Mouse (Mus musculus) lung, embryonic 16.5 days (tissue): Measurements from ENCODE around the gene Tapbp. TPM values are rescaled to one million over a fixed set of nuclear protein-coding genes. Genes with fewer than 3 reads are reported as not detected.
"Not testable (repeated sequence)": the region's sequence is repeated elsewhere in the genome, so short reads cannot be mapped to it uniquely, and the experiment has no call there.

Experiments used
- ATAC-seq: fragments of 200-750 bp; cut with Nextera tagmentation; 2 replicates; pipeline ENCODE4 v1.8.0; 2017; ENCODE audit warnings: low read depth, mild to moderate bottlenecking, moderate library complexity
- H3K27ac ChIP-seq: fragments of 300-500 bp; sonication (generic); 2 replicates; pipeline ENCODE4 v1.5.1; 2014; ENCODE audit warnings: mild to moderate bottlenecking, control low read depth, low read length
- H3K27me3 ChIP-seq: fragments of 300-500 bp; sonication (generic); 2 replicates; pipeline ENCODE4 v1.6.1; 2014; ENCODE audit warnings: low read depth, low read length, mixed read lengths; ENCODE audit not compliant: control insufficient read depth, insufficient read depth
- H3K36me3 ChIP-seq: fragments of 300-500 bp; sonication (generic); 2 replicates; pipeline ENCODE4 v1.6.1; 2014; ENCODE audit warnings: low read length; ENCODE audit not compliant: control insufficient read depth, insufficient read depth
- H3K4me1 ChIP-seq: fragments of 300-500 bp; sonication (generic); replicated peaks from 2 replicates; pipeline ENCODE4 v1.6.1; 2014; ENCODE audit warnings: low read length, mixed read lengths; ENCODE audit not compliant: control insufficient read depth, insufficient read depth
- H3K4me2 ChIP-seq: fragments of 300-500 bp; sonication (generic); 2 replicates; pipeline ENCODE4 v1.6.1; 2014; ENCODE audit warnings: low read depth, low read length, control low read depth
- H3K4me3 ChIP-seq: fragments of 300-500 bp; sonication (generic); 2 replicates; pipeline ENCODE4 v1.5.1; 2014; ENCODE audit warnings: mild to moderate bottlenecking, low read length, control low read depth
- H3K9ac ChIP-seq: fragments of 300-500 bp; sonication (generic); 2 replicates; pipeline ENCODE4 v1.6.1; 2014; ENCODE audit warnings: low read length, control low read depth
- H3K9me3 ChIP-seq: fragments of 300-500 bp; sonication (generic); 2 replicates; pipeline ENCODE4 v1.6.1; 2016; ENCODE audit warnings: low read length; ENCODE audit not compliant: control insufficient read depth
- WGBS: fragments of 180-500 bp; shearing (Covaris S2); extraction: QIAGEN DNeasy Blood & Tissue Kit; methylation state at CpG from one replicate; pipeline ENCODE4 v1.1.7; 2014; 5-methylcytosine and 5-hydroxymethylcytosine counted together
- polyA plus RNA-seq: library from polyadenylated mRNA; unstranded; fragments of >200 nt; fragmentation: Nextera tagmentation; extraction: Ambion mirVana; gene quantifications from 2 replicates; pipeline ENCODE4 v1.2.1, GENCODE M21; 2015

Tapbp gene
- polyA plus RNA-seq = 57.7 and 70.8 TPM in 2 replicates

DNA sequence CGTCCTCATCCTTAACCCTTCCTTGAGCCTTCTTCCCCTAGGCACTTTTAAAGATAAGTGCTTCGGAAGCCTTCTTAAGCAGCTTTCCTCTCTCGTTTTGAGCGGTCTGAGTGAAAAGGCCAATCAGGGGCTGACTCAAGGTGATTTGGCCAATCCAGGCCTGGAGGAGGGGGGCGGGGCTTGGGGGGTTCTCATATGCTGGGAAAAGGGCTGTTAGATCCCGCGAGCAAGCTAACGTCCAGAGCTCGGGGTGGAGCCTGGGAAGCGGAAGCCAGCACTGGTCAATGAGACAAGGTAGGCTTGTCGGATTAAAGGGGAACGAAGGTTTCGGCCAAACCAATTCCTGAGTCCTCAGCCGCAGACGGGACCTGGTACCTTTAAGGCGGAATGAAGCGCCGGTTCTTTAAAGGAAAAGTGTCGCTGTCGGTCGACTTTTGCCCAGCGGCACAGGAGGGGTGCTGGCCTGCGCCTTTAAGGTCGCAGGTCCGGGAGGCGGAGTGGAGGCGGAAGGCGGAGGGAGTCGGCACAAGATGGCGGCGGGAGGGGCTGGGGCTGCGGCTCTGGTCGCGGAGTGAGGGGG, at the start of gene Tapbp, which contains the start of gene Zbtb22:
Gene Tapbp (plus strand): TSS at position 229 of the 580 bp plus-strand sequence.
Gene Zbtb22 (plus strand): TSS at position 234 of the 580 bp plus-strand sequence.
- Histone ChIP-seq H3K4me2 (peak within 1 kb of the TSS; percentile 73), H3K27me3 (no peaks in the 10 kb centered on the region), H3K36me3 (peaks cover 39% of the 10 kb centered on the region), H3K27ac (peak within 1 kb of the TSS; percentile 85), H3K4me1 (peaks cover 24% of the 10 kb centered on the region), H3K9me3 (no peaks in the 10 kb centered on the region), H3K4me3 (peak within 1 kb of the TSS; percentile 65), H3K9ac (peak within 1 kb of the TSS; percentile 70)
- peak; percentile 92 for ATAC-seq
- 1% methylated on average over 31 of the region's 34 CpGs for WGBS

DNA sequence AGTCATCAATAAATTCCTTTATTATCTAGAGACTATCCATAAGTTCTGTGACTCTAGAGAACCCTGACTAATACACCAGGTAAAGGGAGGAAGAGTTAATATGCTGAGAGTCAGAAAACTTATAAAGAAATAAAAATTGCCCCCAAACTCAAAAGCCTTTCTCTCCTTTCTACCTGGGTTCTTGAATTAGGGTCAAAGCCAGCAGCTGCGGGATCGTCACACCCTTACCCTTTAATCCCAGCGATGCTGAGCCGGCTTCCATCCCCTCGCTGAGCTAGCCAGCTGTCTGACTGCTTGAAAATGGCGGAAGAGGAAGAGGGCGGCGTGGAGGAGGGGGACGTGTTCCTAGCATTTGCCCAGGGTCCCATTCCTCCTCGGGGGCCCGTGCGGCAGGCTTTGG, 42.2 kb upstream of the Tapbp start, which contains the start of gene Gm7029:
Gene Gm7029 (plus strand): TSS at position 301 of the 400 bp plus-strand sequence.
- no CpG with 5 or more reads among the region's 12 CpGs for WGBS
- H3K27me3 ChIP-seq, H3K9me3 ChIP-seq, H3K27ac ChIP-seq, H3K4me3 ChIP-seq, ATAC-seq, H3K4me2 ChIP-seq, H3K9ac ChIP-seq, H3K4me1 ChIP-seq: not testable (repeated sequence)
- H3K36me3 ChIP-seq = peaks cover 17% of the 10 kb centered on the region

DNA sequence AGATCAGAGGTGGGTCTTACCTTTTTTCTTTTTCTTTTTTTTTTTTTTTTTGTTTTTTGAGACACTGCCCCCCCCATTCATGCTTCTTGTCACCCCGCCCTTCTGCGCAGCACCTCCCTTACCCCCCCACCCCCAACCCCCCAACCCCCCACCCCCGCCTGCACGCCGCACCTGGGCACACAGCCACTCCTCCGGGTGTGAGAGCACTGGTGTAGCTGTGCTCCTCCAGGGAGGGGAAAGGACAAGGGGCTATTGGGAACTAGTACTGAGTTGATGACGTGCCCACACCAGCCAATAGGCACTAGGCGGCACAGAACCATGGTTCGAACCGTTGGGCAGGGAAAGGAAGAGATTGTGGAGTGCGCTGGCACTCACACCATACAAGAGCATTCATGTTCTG, 41.3 kb upstream of the Tapbp start:
- H3K27me3 ChIP-seq = no peaks in the 10 kb centered on the region
- H3K36me3 ChIP-seq = peaks cover 21% of the 10 kb centered on the region
- 82% methylated on average over 11 of the region's 11 CpGs for WGBS
- H3K9me3 ChIP-seq = no peaks in the 10 kb centered on the region
- H3K4me1 ChIP-seq = no peaks in the 10 kb centered on the region
- H3K4me2 ChIP-seq = no peak overlapping the region
- no peak overlapping the region for H3K27ac ChIP-seq
- H3K4me3 ChIP-seq = no peak overlapping the region
- no peak overlapping the region for H3K9ac ChIP-seq
- ATAC-seq = no peak

DNA sequence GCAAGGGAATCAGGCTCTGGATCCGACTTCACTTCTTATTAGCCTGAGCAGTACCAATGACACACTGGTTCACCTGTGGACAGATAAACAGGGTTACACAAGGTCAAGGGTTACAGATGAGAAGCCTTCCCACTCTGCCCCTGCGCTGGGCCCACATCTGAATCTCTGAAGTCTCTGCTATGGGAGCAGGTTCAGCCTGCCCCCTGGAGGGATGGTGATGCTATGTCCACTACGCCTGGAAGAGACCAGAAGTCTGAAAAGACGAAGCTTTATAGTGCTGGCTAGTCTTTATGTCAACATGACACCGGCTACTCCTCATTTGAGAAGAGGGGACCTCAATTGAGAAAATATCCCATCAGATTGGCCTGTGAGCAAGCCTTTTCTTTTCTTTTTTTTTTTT, 39.9 kb upstream of the Tapbp start:
- H3K4me3 ChIP-seq, H3K9me3 ChIP-seq, H3K9ac ChIP-seq, H3K27ac ChIP-seq, H3K27me3 ChIP-seq, H3K4me1 ChIP-seq, H3K4me2 ChIP-seq: not testable (repeated sequence)
- peaks cover 26% of the 10 kb centered on the region for H3K36me3 ChIP-seq
- ATAC-seq = 0 out of 2 replicates have a peak, but pooled peaks have one; percentile 38
- WGBS = 80% methylated on average over 5 of the region's 5 CpGs

DNA sequence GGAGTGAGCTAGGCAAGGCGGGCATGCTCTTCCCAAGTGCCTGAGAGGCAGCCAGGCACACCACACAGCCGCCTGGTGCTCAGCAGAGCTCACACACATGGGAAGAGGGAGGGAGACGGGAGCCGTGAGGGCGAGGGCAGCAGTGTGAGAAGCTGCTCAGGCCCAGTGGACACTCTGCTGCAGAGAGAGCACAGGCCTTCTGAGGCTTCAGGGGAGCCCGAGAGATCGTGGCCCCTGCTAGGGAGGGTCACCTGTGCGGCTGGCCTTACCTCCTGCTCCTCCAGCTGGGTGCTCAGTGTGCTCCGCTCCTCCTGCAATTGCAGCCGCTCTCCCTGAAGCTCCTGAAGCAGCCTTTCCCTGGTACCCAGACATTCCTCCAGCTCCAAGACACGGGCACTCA, 31.4 kb upstream of the Tapbp start:
- not testable (repeated sequence) for H3K4me3 ChIP-seq, H3K27me3 ChIP-seq, H3K27ac ChIP-seq, H3K4me1 ChIP-seq, ATAC-seq, H3K4me2 ChIP-seq, H3K9me3 ChIP-seq, H3K9ac ChIP-seq
- 94% methylated on average over 8 of the region's 11 CpGs for WGBS
- peaks cover 21% of the 10 kb centered on the region for H3K36me3 ChIP-seq

DNA sequence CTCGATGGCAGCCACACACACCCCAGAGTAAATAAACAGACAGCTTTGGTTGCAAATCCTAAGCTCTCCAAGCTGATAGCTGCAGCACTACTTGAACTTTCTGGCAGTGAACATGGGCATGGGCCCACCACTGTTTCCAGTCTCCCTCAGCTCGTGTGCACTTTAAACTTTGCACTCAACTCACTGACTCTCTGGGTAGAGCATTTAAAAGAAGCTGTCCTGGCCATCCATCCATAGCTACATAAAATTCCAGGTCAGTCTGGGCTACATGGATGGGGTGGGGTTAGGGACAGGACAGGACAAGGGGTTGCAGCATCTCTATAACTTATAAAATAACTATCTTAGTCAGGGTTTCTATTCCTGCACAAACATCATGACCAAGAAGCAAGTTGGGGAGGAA, 27.9 kb upstream of the Tapbp start:
- H3K4me1 ChIP-seq, H3K27ac ChIP-seq, ATAC-seq, H3K4me2 ChIP-seq, H3K4me3 ChIP-seq, H3K27me3 ChIP-seq, H3K9me3 ChIP-seq, H3K9ac ChIP-seq: not testable (repeated sequence)
- H3K36me3 ChIP-seq = peaks cover 12% of the 10 kb centered on the region
- WGBS = 26% methylated on average over 2 of the region's 2 CpGs

DNA sequence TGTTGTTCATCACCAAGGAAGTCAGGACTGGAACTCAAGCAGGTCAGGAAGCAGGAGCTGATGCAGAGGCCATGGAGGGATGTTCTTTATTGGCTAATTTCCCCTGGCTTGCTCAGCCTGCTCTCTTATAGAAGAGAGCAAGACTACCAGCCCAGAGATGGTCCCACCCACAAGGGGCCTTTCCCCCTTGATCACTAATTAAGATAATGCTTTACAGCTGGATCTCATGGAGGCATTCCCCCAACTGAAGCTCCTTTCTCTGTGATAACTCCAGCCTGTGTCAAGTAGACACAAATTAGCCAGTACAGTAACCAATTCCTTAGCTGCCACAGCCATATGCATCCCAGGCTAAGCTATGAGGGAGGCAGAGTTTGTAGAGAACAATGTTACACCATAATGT, 27.5 kb upstream of the Tapbp start:
- not testable (repeated sequence) for ATAC-seq, H3K27ac ChIP-seq, H3K9ac ChIP-seq, H3K4me1 ChIP-seq, H3K4me2 ChIP-seq, H3K9me3 ChIP-seq, H3K27me3 ChIP-seq, H3K4me3 ChIP-seq
- peaks cover 12% of the 10 kb centered on the region for H3K36me3 ChIP-seq

DNA sequence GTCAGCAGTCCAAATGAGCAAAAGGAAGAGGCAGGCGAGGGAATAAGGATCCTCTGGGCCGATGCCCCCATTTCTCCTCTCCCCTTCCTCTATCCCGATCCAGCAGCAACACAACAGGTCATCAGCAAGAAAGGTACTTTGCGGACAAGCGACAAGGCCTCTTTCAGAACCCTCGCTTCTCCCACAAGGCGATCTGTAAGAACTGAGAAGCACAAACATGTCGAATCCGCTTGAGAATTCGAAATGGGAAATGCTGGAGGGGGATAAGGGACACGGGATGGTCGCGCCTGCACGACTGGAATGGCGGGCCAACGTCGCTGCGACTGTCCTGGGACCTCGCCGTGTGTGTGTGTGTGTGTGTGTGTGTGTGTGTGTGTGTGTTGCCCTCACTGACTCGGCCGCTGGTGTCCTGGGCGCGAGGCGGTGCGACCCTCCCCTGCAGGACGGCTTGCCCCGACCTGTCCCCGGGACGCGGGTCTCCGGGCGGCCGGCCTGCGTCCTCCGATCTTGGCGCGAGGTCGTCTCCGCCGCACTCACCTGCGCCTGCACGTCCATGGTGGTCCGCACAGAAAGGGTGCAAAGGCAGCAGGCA, 25.7 kb upstream of the Tapbp start:
- H3K4me3 ChIP-seq = peak overlapping the region; percentile 65
- H3K4me2 ChIP-seq = peak overlapping the region; percentile 51
- H3K27me3 ChIP-seq, H3K36me3 ChIP-seq, H3K9me3 ChIP-seq, H3K4me1 ChIP-seq: not testable (repeated sequence)
- H3K9ac ChIP-seq = peak overlapping the region; percentile 70
- ATAC-seq = peak; percentile 26
- peak overlapping the region; percentile 51 for H3K27ac ChIP-seq
- WGBS = 0% methylated on average over 41 of the region's 44 CpGs

DNA sequence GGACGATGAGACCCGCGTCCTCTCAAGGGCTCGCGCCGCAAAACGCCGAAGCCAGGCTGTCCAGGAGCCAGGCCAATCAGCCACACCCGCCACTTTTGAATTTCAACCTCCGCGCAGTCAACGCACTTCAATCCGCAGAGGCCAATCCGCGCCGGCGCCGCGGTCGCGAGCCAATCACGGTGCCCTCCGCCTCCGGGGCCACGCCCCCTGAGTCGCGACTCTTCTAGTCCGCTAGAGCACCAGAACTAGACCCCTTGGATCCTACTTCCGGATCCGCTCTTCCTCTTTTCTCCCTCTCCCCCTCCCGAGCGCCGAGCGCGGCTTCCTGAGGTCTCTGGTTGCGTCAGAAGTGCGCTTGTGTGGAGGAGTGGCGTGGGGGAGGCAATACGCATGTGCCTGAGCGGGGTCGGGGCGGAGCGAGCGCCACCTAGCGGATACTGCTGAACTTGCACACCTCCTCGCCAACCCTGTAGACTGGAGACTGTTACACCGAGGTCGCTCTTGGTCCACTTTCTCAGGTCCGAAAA, 25.1 kb upstream of the Tapbp start, which contains the start of gene Kifc1:
Gene Kifc1 (minus strand): TSS at position 129 of the 527 bp plus-strand sequence.
- H3K9ac ChIP-seq = peak within 1 kb of the TSS; percentile 70
- peaks cover 9% of the 10 kb centered on the region for H3K4me1 ChIP-seq
- H3K4me3 ChIP-seq = peak within 1 kb of the TSS; percentile 65
- ATAC-seq = peak; percentile 99
- H3K9me3 ChIP-seq = no peaks in the 10 kb centered on the region
- no peaks in the 10 kb centered on the region for H3K27me3 ChIP-seq
- H3K27ac ChIP-seq = peak within 1 kb of the TSS; percentile 51
- H3K4me2 ChIP-seq = peak within 1 kb of the TSS; percentile 51
- H3K36me3 ChIP-seq = peaks cover 8% of the 10 kb centered on the region
- under 1% methylated on average over 49 of the region's 49 CpGs for WGBS
